Mouse (Mus musculus) lung, postnatal 25 days (tissue): ENCODE results near the gene Olfr323.

ENCODE experiments used
- DNase-seq: peaks from one replicate; pipeline ENCODE4 v3.0.0; 2022; ENCODE audit warnings: low spot score

The Olfr323 gene

GRCm38 (mm10) chr11:58602800-58603560 is 27.3 kb downstream of the Olfr323 start:
- DNase-seq = no peak

GRCm38 (mm10) chr11:58602062-58602461 is 28.2 kb downstream of the Olfr323 start:
- DNase-seq = no peak

- no peak for DNase-seq
Observed at GRCm38 (mm10) chr11:58597837-58598236, 32.5 kb downstream of the Olfr323 start.

GRCm38 (mm10) chr11:58594814-58595213 is 35.5 kb downstream of the Olfr323 start, which contains the start of gene Olfr324:
Olfr324 (plus strand) TSS chr11:58595114.
- no peak for DNase-seq

- DNase-seq = no peak
Observed at GRCm38 (mm10) chr11:58588620-58589250, 41.6 kb downstream of the Olfr323 start.

- peak; percentile 3 for DNase-seq
Observed at GRCm38 (mm10) chr11:58587898-58588348, 42.4 kb downstream of the Olfr323 start.

GRCm38 (mm10) chr11:58578636-58579035 is 51.7 kb downstream of the Olfr323 start:
- no peak for DNase-seq

GRCm38 (mm10) chr11:58577430-58577829 is 52.9 kb downstream of the Olfr323 start, which contains the start of gene Olfr325:
Olfr325 (plus strand) TSS chr11:58577730.
- no peak for DNase-seq
